Mouse (Mus musculus): ENCODE results near the gene Pgls. TPM values are rescaled to one million over a fixed set of nuclear protein-coding genes. Genes with fewer than 3 reads are reported as not detected.

Pgls gene
- polyA plus RNA-seq, 1 experiment from 2014 or later: 251 TPM

- Histone ChIP-seq H3K27me3 (ENCODE audit: insufficient read depth, low read length) (peaks cover 14% of the 10 kb centered on the region), H3K4me1 (ENCODE audit: insufficient read depth) (0 out of 2 replicates have a peak, but pooled peaks cover under 1% of the 10 kb centered on the region), H3K9me3 (ENCODE audit: low read depth, low read length) (no peaks in the 10 kb centered on the region), H3K36me3 (ENCODE audit: insufficient read depth) (peaks cover 11% of the 10 kb centered on the region; the same call in 1 of the 2 replicates), H3K27ac (ENCODE audit: low read depth) (no peak within 1 kb of the TSS), H3K4me2 (no peak within 1 kb of the TSS), H3K4me3 (ENCODE audit: low read depth, low read length) (no peak within 1 kb of the TSS), H3K9ac (no peak within 1 kb of the TSS)
- TF ChIP-seq CTCF (IDR thresholded peaks at IDR 0.05; ENCODE audit: low read depth): no peak
- ATAC-seq (ENCODE audit: insufficient read depth): no peak
- DNase-seq: no peak
- 71% methylated on average over 3 of the region's 3 CpGs for WGBS
Measured at GRCm38 (mm10) chr8:71597451-71597850, 5.5 kb downstream of the Pgls start, which contains the start of gene Fam129c. Fam129c (plus strand) TSS chr8:71597648.

- Histone ChIP-seq H3K4me2 (no peak overlapping the region), H3K4me3 (ENCODE audit: low read depth, low read length) (no peak overlapping the region), H3K4me1 (ENCODE audit: insufficient read depth) (0 out of 2 replicates have a peak, but pooled peaks cover 5% of the 10 kb centered on the region), H3K27ac (ENCODE audit: low read depth) (no peak overlapping the region), H3K9ac (no peak overlapping the region), H3K9me3 (ENCODE audit: low read depth, low read length) (no peaks in the 10 kb centered on the region), H3K27me3 (ENCODE audit: insufficient read depth, low read length) (peaks cover 21% of the 10 kb centered on the region), H3K36me3 (ENCODE audit: insufficient read depth) (peaks cover 11% of the 10 kb centered on the region; the same call in 1 of the 2 replicates)
- TF ChIP-seq CTCF (IDR thresholded peaks at IDR 0.05; ENCODE audit: low read depth): no peak
- ATAC-seq (ENCODE audit: insufficient read depth): no peak
- DNase-seq: no peak
Measured at GRCm38 (mm10) chr8:71598375-71598774, 6.4 kb downstream of the Pgls start.

GRCm38 (mm10) chr8:71598841-71599240 lies 6.9 kb downstream of the Pgls start:
- H3K4me1 ChIP-seq (ENCODE audit: insufficient read depth): 0 out of 2 replicates have a peak, but pooled peaks cover 5% of the 10 kb centered on the region
- peaks cover 22% of the 10 kb centered on the region for H3K27me3 ChIP-seq (ENCODE audit: insufficient read depth, low read length)
- no peak overlapping the region for H3K9ac ChIP-seq
- DNase-seq (no peak), ATAC-seq (ENCODE audit: insufficient read depth) (no peak)
- no peak overlapping the region for H3K27ac ChIP-seq (ENCODE audit: low read depth)
- no peak for TF ChIP-seq CTCF (IDR thresholded peaks at IDR 0.05; ENCODE audit: low read depth)
- H3K4me3 ChIP-seq (ENCODE audit: low read depth, low read length): no peak overlapping the region
- WGBS: 91% methylated on average over 5 of the region's 5 CpGs
- H3K9me3 ChIP-seq (ENCODE audit: low read depth, low read length): no peaks in the 10 kb centered on the region
- no peak overlapping the region for H3K4me2 ChIP-seq
- H3K36me3 ChIP-seq (ENCODE audit: insufficient read depth): peaks cover 10% of the 10 kb centered on the region; the same call in 1 of the 2 replicates

- DNase-seq: peak; percentile 29
- no peak overlapping the region for H3K27ac ChIP-seq (ENCODE audit: low read depth)
- 4% methylated on average over 49 of the region's 65 CpGs for WGBS
Measured at GRCm38 (mm10) chr8:71601939-71602665, 10.1 kb downstream of the Pgls start.

GRCm38 (mm10) chr8:71602666-71603334 lies 10.8 kb downstream of the Pgls start:
- Histone ChIP-seq H3K9ac (peak overlapping the region; percentile 16; the same call in 1 of the 2 replicates), H3K4me2 (peak overlapping the region; percentile 74), H3K27ac (ENCODE audit: low read depth) (no peak overlapping the region), H3K36me3 (ENCODE audit: insufficient read depth) (peaks cover 3% of the 10 kb centered on the region; the same call in 1 of the 2 replicates), H3K27me3 (ENCODE audit: insufficient read depth, low read length) (peaks cover 22% of the 10 kb centered on the region), H3K4me3 (ENCODE audit: low read depth, low read length) (peak overlapping the region; percentile 35), H3K9me3 (ENCODE audit: low read depth, low read length) (no peaks in the 10 kb centered on the region), H3K4me1 (ENCODE audit: insufficient read depth) (0 out of 2 replicates have a peak, but pooled peaks cover 5% of the 10 kb centered on the region)
- ATAC-seq (ENCODE audit: insufficient read depth): peak; percentile 89
- under 1% methylated on average over 32 of the region's 32 CpGs for WGBS
- no peak for TF ChIP-seq CTCF (IDR thresholded peaks at IDR 0.05; ENCODE audit: low read depth)
- DNase-seq: peak; percentile 90

More at GRCm38 (mm10) chr8:71601939-71602665, 10.1 kb downstream of the Pgls start:
- Histone ChIP-seq H3K9ac (peak overlapping the region; percentile 16; the same call in 1 of the 2 replicates), H3K27me3 (ENCODE audit: insufficient read depth, low read length) (peaks cover 22% of the 10 kb centered on the region), H3K4me1 (ENCODE audit: insufficient read depth) (0 out of 2 replicates have a peak, but pooled peaks cover 5% of the 10 kb centered on the region), H3K9me3 (ENCODE audit: low read depth, low read length) (no peaks in the 10 kb centered on the region), H3K4me3 (ENCODE audit: low read depth, low read length) (peak overlapping the region; percentile 35), H3K36me3 (ENCODE audit: insufficient read depth) (peaks cover 3% of the 10 kb centered on the region; the same call in 1 of the 2 replicates), H3K4me2 (peak overlapping the region; percentile 74)
- peak; percentile 21 for ATAC-seq (ENCODE audit: insufficient read depth)
- no peak for TF ChIP-seq CTCF (IDR thresholded peaks at IDR 0.05; ENCODE audit: low read depth)

- no peak for TF ChIP-seq CTCF (IDR thresholded peaks at IDR 0.05; ENCODE audit: low read depth)
- H3K4me2 ChIP-seq: no peak overlapping the region
- H3K9ac ChIP-seq: no peak overlapping the region
- 0 out of 2 replicates have a peak, but pooled peaks cover 5% of the 10 kb centered on the region for H3K4me1 ChIP-seq (ENCODE audit: insufficient read depth)
- DNase-seq (no peak), ATAC-seq (ENCODE audit: insufficient read depth) (no peak)
- no peak overlapping the region for H3K27ac ChIP-seq (ENCODE audit: low read depth)
- H3K27me3 ChIP-seq (ENCODE audit: insufficient read depth, low read length): peaks cover 22% of the 10 kb centered on the region
- 42% methylated on average over 7 of the region's 7 CpGs for WGBS
- H3K4me3 ChIP-seq (ENCODE audit: low read depth, low read length): no peak overlapping the region
- peaks cover 3% of the 10 kb centered on the region; the same call in 1 of the 2 replicates for H3K36me3 ChIP-seq (ENCODE audit: insufficient read depth)
- no peaks in the 10 kb centered on the region for H3K9me3 ChIP-seq (ENCODE audit: low read depth, low read length)
Measured at GRCm38 (mm10) chr8:71604021-71604420, 12.0 kb downstream of the Pgls start.
